Mouse (Mus musculus) kidney, postnatal 0 days (tissue): ENCODE measurements around the gene Cfap100. TPM values are rescaled to one million over a fixed set of nuclear protein-coding genes. Genes with fewer than 3 reads are reported as not detected.

Experiments used
- ATAC-seq: fragments of 200-750 bp; cut with Nextera tagmentation; replicated peaks from 2 replicates; pipeline ENCODE4 v1.8.0; 2017; ENCODE audit warnings: low read depth, moderate number of reproducible peaks, moderate TSS enrichment, moderate library complexity; ENCODE audit not compliant: low FRiP score
- DNase-seq: peaks from one replicate; pipeline ENCODE4 v3.0.0-alpha.2; 2016; ENCODE audit warnings: low spot score
- H3K27ac ChIP-seq: fragments of 300-500 bp; sonication (generic); 2 replicates; pipeline ENCODE4 v1.5.1; 2014; ENCODE audit warnings: mild to moderate bottlenecking
- H3K27me3 ChIP-seq: fragments of 300-500 bp; sonication (generic); 2 replicates; pipeline ENCODE4 v1.6.1; 2014; ENCODE audit warnings: low read length, mixed read lengths; ENCODE audit not compliant: insufficient read depth
- H3K36me3 ChIP-seq: fragments of 300-500 bp; sonication (generic); 2 replicates; pipeline ENCODE4 v1.6.1; 2014; ENCODE audit warnings: low read length, mixed read lengths; ENCODE audit not compliant: insufficient read depth
- H3K4me1 ChIP-seq: fragments of 300-500 bp; sonication (generic); replicated peaks from 2 replicates; pipeline ENCODE4 v1.6.1; 2014; ENCODE audit warnings: antibody characterized with exemption, low read length, mixed read lengths; ENCODE audit not compliant: insufficient read depth
- H3K4me2 ChIP-seq: fragments of 300-500 bp; sonication (generic); 2 replicates; pipeline ENCODE4 v1.6.1; 2014; ENCODE audit warnings: mild to moderate bottlenecking, low read length, moderate library complexity, mixed read lengths
- H3K4me3 ChIP-seq: fragments of 300-500 bp; sonication (generic); replicated peaks from 2 replicates; pipeline ENCODE4 v1.5.1; 2014; ENCODE audit warnings: low read depth, low read length
- H3K9ac ChIP-seq: fragments of 300-500 bp; sonication (generic); 2 replicates; pipeline ENCODE4 v1.6.1; 2014; ENCODE audit warnings: low read depth, low read length
- H3K9me3 ChIP-seq: fragments of 300-500 bp; sonication (generic); replicated peaks from 2 replicates; pipeline ENCODE4 v1.6.1; 2016; ENCODE audit warnings: low read length, inconsistent platforms, mixed read lengths
- CTCF ChIP-seq: IDR thresholded peaks from 2 replicates; pipeline ENCODE4 v1.5.1; 2016; ENCODE audit warnings: antibody characterized with exemption, low read depth, mild to moderate bottlenecking, moderate library complexity
- WGBS: fragments of 180-500 bp; shearing (Covaris S2); extraction: QIAGEN DNeasy Blood & Tissue Kit; methylation state at CpG from one replicate; pipeline ENCODE4 v1.1.7; 2014; 5-methylcytosine and 5-hydroxymethylcytosine counted together
- polyA plus RNA-seq: library from polyadenylated mRNA; unstranded; fragments of >200 nt; fragmentation: Nextera tagmentation; extraction: Ambion mirVana; gene quantifications from 2 replicates; pipeline ENCODE4 v1.2.1, GENCODE M21; 2015

Cfap100 gene
- polyA plus RNA-seq, 1 experiment from 2014 or later, result 0.71 TPM

GRCm38 (mm10) chr6:90434687-90435086, 6.1 kb upstream of the Cfap100 start:
- H3K4me1 ChIP-seq, result no peaks in the 10 kb centered on the region
- DNase-seq, result no peak
- 56% methylated on average over 3 of the region's 3 CpGs for WGBS
- ATAC-seq, result peak; percentile 53; the same call in 1 of the 2 replicates
- no peak overlapping the region for H3K27ac ChIP-seq
- TF ChIP-seq CTCF, result no peak
- H3K9me3 ChIP-seq, result no peaks in the 10 kb centered on the region
- H3K9ac ChIP-seq, result no peak overlapping the region
- no peak overlapping the region for H3K4me2 ChIP-seq
- no peaks in the 10 kb centered on the region for H3K27me3 ChIP-seq
- no peaks in the 10 kb centered on the region for H3K36me3 ChIP-seq
- H3K4me3 ChIP-seq, result no peak overlapping the region

GRCm38 (mm10) chr6:90431487-90431886, 2.9 kb upstream of the Cfap100 start:
- Histone ChIP-seq H3K27ac (no peak overlapping the region), H3K4me2 (no peak overlapping the region), H3K9ac (no peak overlapping the region), H3K4me1 (no peaks in the 10 kb centered on the region), H3K9me3 (no peaks in the 10 kb centered on the region), H3K4me3 (no peak overlapping the region), H3K27me3 (peaks cover 6% of the 10 kb centered on the region; the same call in 1 of the 2 replicates), H3K36me3 (no peaks in the 10 kb centered on the region)
- 67% methylated on average over 2 of the region's 2 CpGs for WGBS
- TF ChIP-seq CTCF, result no peak
- ATAC-seq (no peak), DNase-seq (no peak)

- Histone ChIP-seq H3K4me3 (no peak overlapping the region), H3K36me3 (no peaks in the 10 kb centered on the region), H3K9ac (no peak overlapping the region), H3K4me1 (no peaks in the 10 kb centered on the region), H3K4me2 (no peak overlapping the region), H3K27me3 (peaks cover 6% of the 10 kb centered on the region; the same call in 1 of the 2 replicates), H3K27ac (no peak overlapping the region), H3K9me3 (no peaks in the 10 kb centered on the region)
- DNase-seq (no peak), ATAC-seq (no peak)
- 52% methylated on average over 14 of the region's 14 CpGs for WGBS
- TF ChIP-seq CTCF, result no peak
Observed at GRCm38 (mm10) chr6:90429911-90430310, 1.3 kb upstream of the Cfap100 start.

GRCm38 (mm10) chr6:90426003-90426402, 2.6 kb downstream of the Cfap100 start:
- DNase-seq (no peak), ATAC-seq (no peak)
- H3K27ac ChIP-seq, result no peak overlapping the region
- no peak overlapping the region for H3K4me3 ChIP-seq
- no peaks in the 10 kb centered on the region for H3K36me3 ChIP-seq
- H3K9ac ChIP-seq, result no peak overlapping the region
- H3K27me3 ChIP-seq, result peaks cover 6% of the 10 kb centered on the region; the same call in 1 of the 2 replicates
- WGBS, result 75% methylated on average over 4 of the region's 4 CpGs
- H3K4me1 ChIP-seq, result no peaks in the 10 kb centered on the region
- H3K9me3 ChIP-seq, result no peaks in the 10 kb centered on the region
- H3K4me2 ChIP-seq, result no peak overlapping the region
- TF ChIP-seq CTCF, result no peak

GRCm38 (mm10) chr6:90425361-90425760, 3.2 kb downstream of the Cfap100 start:
- ATAC-seq (no peak), DNase-seq (no peak)
- Histone ChIP-seq H3K4me1 (no peaks in the 10 kb centered on the region), H3K27ac (no peak overlapping the region), H3K36me3 (no peaks in the 10 kb centered on the region), H3K9ac (no peak overlapping the region), H3K4me3 (no peak overlapping the region), H3K27me3 (peaks cover 6% of the 10 kb centered on the region; the same call in 1 of the 2 replicates), H3K4me2 (no peak overlapping the region), H3K9me3 (no peaks in the 10 kb centered on the region)
- WGBS, result 75% methylated on average over 3 of the region's 3 CpGs
- TF ChIP-seq CTCF, result no peak

GRCm38 (mm10) chr6:90422565-90422964, 6.0 kb downstream of the Cfap100 start:
- Histone ChIP-seq H3K27ac (no peak overlapping the region), H3K4me3 (no peak overlapping the region), H3K9ac (no peak overlapping the region), H3K9me3 (no peaks in the 10 kb centered on the region), H3K27me3 (peaks cover 4% of the 10 kb centered on the region; the same call in 1 of the 2 replicates), H3K4me1 (no peaks in the 10 kb centered on the region), H3K4me2 (peak overlapping the region; percentile 49), H3K36me3 (no peaks in the 10 kb centered on the region)
- 8% methylated on average over 14 of the region's 14 CpGs for WGBS
- ATAC-seq (peak; percentile 65), DNase-seq (peak; percentile 93)
- TF ChIP-seq CTCF, result peak; percentile 96

GRCm38 (mm10) chr6:90411926-90412325, 16.7 kb downstream of the Cfap100 start:
- ATAC-seq (no peak), DNase-seq (no peak)
- H3K27ac ChIP-seq, result no peak overlapping the region
- no peak for TF ChIP-seq CTCF
- no peak overlapping the region for H3K4me2 ChIP-seq
- H3K27me3 ChIP-seq, result no peaks in the 10 kb centered on the region
- no peaks in the 10 kb centered on the region for H3K36me3 ChIP-seq
- H3K4me3 ChIP-seq, result no peak overlapping the region
- WGBS, result 59% methylated on average over 7 of the region's 7 CpGs
- H3K9ac ChIP-seq, result no peak overlapping the region
- no peaks in the 10 kb centered on the region for H3K9me3 ChIP-seq
- H3K4me1 ChIP-seq, result no peaks in the 10 kb centered on the region
